In the genomic region with DNA sequence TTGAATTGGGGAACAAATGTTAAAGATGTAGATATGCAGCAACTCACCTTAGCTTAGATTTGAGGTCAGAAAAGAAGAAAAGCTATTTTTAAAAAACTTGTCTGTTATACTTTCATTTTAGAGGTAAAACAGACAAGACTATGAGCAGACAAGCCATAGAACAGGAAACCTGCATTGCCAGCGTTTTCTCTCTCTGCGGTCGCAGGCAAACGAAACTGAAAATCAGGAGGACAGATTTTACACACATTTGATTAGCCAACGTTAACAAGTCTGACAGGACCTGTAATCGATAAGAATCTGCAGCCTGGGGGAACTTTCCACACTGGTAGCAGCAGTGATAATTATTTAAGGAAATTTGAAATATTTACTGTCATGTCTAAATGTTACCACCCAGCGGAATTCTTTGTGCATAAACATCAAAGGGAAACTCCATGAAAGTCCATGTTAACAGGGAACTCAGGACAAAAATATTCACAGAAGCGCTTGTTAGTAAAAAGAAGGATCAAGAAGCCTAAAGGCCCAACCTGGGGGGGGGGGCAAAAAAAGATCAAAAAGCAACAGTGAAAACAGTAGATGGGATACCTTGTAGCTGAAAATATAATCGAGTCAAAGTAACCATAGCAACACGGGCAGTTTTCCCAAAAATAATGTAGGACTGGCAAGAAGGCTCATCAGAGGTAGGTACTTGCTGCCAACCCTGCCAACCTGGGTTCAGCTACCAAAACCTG, we compare ENCODE assay signal across 12 mouse cellular contexts.
DNase-seq lines count a peak whose midpoint lies in the region; ATAC-seq and TF ChIP-seq lines count a peak whose summit lies in the region.
"Had no signal": no experiment of that assay in that cellular context is flagged by ENCODE, and none has a peak within 500 bp of the region (broad histone marks: within the 10 kb centered on the region; RNA-seq: fewer than 3 reads in every experiment).

No protein-coding gene starts in this region.

- no peak overlapping the region for H3K4me3 ChIP-seq in bone marrow macrophage, adult 2 months (ENCODE audit: insufficient read depth, low read length)
- H3K4me3 ChIP-seq: erythroblast, embryonic 14.5 days; heart, adult 2 months; midbrain, embryonic 12.5 days had no signal

- peak; percentile 14 for DNase-seq in lung, postnatal 10 days
- no peak for DNase-seq in lung, postnatal 14 days
- no peak for DNase-seq in kidney, adult 8-10 months
- DNase-seq in left cerebral cortex, adult 11 months (ENCODE audit: low spot score), result no peak
- DNase-seq: cerebellum, adult 11 months had no signal

- peaks cover 31% of the 10 kb centered on the region for H3K4me1 ChIP-seq in bone marrow macrophage, adult 2 months (ENCODE audit: control insufficient read depth, insufficient read depth, low read length)
- H3K4me1 ChIP-seq: midbrain, embryonic 12.5 days had no signal

- no peak for TF ChIP-seq POLR2A in bone marrow macrophage, adult 2 months (IDR thresholded peaks at IDR 0.05; ENCODE audit: borderline replicate concordance, low read depth, low read length)

- H3K27ac ChIP-seq in bone marrow macrophage, adult 2 months (ENCODE audit: insufficient read depth, low read depth, low read length), result 0 out of 2 replicates have a peak overlapping the region, but pooled peaks have one; percentile 0
- H3K27ac ChIP-seq: heart, adult 2 months; hindbrain, postnatal 0 days; midbrain, embryonic 12.5 days had no signal

- TF ChIP-seq CTCF in bone marrow macrophage, adult 2 months (IDR thresholded peaks at IDR 0.05; ENCODE audit: low read depth, low read length), result no peak

- ATAC-seq in CD4-positive, CD25-positive, alpha-beta regulatory T cell, adult 4 months, result peak; percentile 90
- peak; percentile 57 for ATAC-seq in neutrophil, adult 5-6 weeks (ENCODE audit: extremely low read depth, insufficient number of reproducible peaks, low FRiP score, poor library complexity, severe bottlenecking)
- ATAC-seq: hindbrain, postnatal 0 days had no signal
